Mouse (Mus musculus): ENCODE data around the gene Cd302. TPM values are rescaled to one million over a fixed set of nuclear protein-coding genes. Genes with fewer than 3 reads are reported as not detected.
A peak's percentile ranks its signal among the peaks of the same experiment; 100 is the strongest.

The Cd302 gene
- polyA plus RNA-seq, 1 experiment from 2014 or later, result 25.9 TPM

- 22% methylated on average over 2 of the region's 2 CpGs for WGBS
- H3K9me3 ChIP-seq, result no peaks in the 10 kb centered on the region
- peak overlapping the region; percentile 59; the same call in 1 of the 2 replicates for H3K27ac ChIP-seq
- H3K36me3 ChIP-seq, result peaks cover 71% of the 10 kb centered on the region
- H3K4me1 ChIP-seq, result no peaks in the 10 kb centered on the region
- no peaks in the 10 kb centered on the region for H3K27me3 ChIP-seq (ENCODE audit: insufficient read depth, poor library complexity, severe bottlenecking)
- no peak overlapping the region for H3K4me3 ChIP-seq
- peak; percentile 81 for DNase-seq (ENCODE audit: low spot score)
Observed at GRCm38 (mm10) chr2:60233147-60233546, 51.1 kb downstream of the Cd302 start.

DNA sequence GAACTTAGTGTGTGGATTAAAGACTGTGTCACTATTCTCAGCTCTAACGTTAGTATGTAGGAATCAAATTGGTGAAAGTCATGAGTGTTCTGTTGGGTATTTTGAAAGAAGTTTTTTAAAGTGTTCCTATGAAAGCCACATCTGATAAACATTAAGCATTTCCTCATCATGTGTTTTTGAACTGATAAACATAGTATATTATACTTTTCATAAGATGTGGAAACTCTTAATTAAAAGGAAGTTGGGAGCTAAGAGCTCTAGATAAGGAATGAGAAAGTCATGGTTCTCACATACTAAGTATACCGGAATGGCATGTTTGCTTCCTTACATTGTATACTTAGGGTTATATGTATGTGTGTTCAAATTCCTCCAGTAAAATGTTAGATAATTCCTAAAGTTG lies 53.9 kb downstream of the Cd302 start:
- H3K27me3 ChIP-seq (ENCODE audit: insufficient read depth, poor library complexity, severe bottlenecking), result no peaks in the 10 kb centered on the region
- no peaks in the 10 kb centered on the region for H3K9me3 ChIP-seq
- H3K4me1 ChIP-seq, result no peaks in the 10 kb centered on the region
- no peak for DNase-seq (ENCODE audit: low spot score)
- no peak overlapping the region for H3K27ac ChIP-seq
- 96% methylated on average over 2 of the region's 2 CpGs for whole genome bisulfite sequencing
- peaks cover 45% of the 10 kb centered on the region for H3K36me3 ChIP-seq
- no peak overlapping the region for H3K4me3 ChIP-seq

GRCm38 (mm10) chr2:60228470-60228869 lies 55.8 kb downstream of the Cd302 start:
- WGBS, result 77% methylated on average over 1 of the region's 1 CpGs
- no peaks in the 10 kb centered on the region for H3K4me1 ChIP-seq
- no peak for DNase-seq (ENCODE audit: low spot score)

DNA sequence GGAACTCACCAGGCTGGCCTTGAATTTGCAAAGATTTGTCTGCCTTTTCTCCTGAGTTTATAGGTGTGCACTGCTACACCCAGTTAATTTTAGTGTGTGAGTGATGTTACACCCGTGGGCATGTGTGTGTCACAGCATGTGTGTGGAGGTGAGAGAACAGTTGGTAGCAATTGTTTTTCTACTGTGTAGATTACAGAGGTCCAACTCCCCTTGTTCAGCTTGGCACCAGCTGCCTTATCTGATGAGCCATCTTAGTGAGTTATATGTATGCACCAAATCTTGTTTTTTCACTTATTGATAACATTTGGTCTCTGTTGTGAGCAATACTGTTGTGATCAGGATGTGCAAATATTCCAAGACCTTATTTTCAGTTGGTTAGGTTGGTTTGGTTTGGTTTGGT lies 60.8 kb downstream of the Cd302 start:
- WGBS, result 82% methylated on average over 1 of the region's 1 CpGs
- Histone ChIP-seq H3K27ac (no peak overlapping the region), H3K4me1 (no peaks in the 10 kb centered on the region), H3K9me3 (no peaks in the 10 kb centered on the region), H3K4me3 (no peak overlapping the region), H3K27me3 (ENCODE audit: insufficient read depth, poor library complexity, severe bottlenecking) (no peaks in the 10 kb centered on the region), H3K36me3 (no peaks in the 10 kb centered on the region)
- DNase-seq (ENCODE audit: low spot score), result no peak

More at GRCm38 (mm10) chr2:60228470-60228869, 55.8 kb downstream of the Cd302 start:
- Histone ChIP-seq H3K9me3 (no peaks in the 10 kb centered on the region), H3K27me3 (ENCODE audit: insufficient read depth, poor library complexity, severe bottlenecking) (no peaks in the 10 kb centered on the region), H3K27ac (no peak overlapping the region), H3K4me3 (no peak overlapping the region), H3K36me3 (peaks cover 30% of the 10 kb centered on the region)

- peaks cover 7% of the 10 kb centered on the region; the same call in 1 of the 2 replicates for H3K4me1 ChIP-seq
- no peak overlapping the region for H3K4me3 ChIP-seq
- no peak overlapping the region for H3K27ac ChIP-seq
- H3K27me3 ChIP-seq (ENCODE audit: insufficient read depth, poor library complexity, severe bottlenecking), result no peaks in the 10 kb centered on the region
- WGBS, result 99% methylated on average over 2 of the region's 2 CpGs
- DNase-seq (ENCODE audit: low spot score), result no peak
- no peaks in the 10 kb centered on the region for H3K36me3 ChIP-seq
- H3K9me3 ChIP-seq, result no peaks in the 10 kb centered on the region
Observed at GRCm38 (mm10) chr2:60221954-60222353, 62.3 kb downstream of the Cd302 start.

DNA sequence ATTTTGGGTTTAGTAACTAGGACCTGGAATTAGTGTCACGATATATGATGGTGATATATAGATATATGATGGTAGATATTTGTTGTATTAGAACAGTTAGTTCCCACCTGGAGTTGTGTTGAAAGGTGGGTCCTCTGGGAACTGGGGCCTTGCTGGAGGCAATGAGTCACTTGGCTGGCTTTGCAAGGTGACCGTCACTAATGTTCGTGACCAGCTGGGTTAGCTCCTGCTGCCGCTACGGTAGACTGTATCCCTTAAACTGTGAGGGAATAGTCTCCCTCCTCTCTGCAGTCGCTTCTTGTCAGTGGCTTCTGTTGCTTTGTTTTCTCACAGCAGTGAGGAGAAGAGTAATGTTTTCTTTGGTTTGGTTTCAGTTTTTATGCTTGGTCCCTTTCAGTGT lies 63.1 kb downstream of the Cd302 start:
- H3K27me3 ChIP-seq (ENCODE audit: insufficient read depth, poor library complexity, severe bottlenecking), result no peaks in the 10 kb centered on the region
- 66% methylated on average over 6 of the region's 6 CpGs for WGBS

GRCm38 (mm10) chr2:60217620-60218019 lies 66.7 kb downstream of the Cd302 start:
- peaks cover 21% of the 10 kb centered on the region for H3K4me1 ChIP-seq

More for the DNA sequence above, 63.1 kb downstream of the Cd302 start:
- no peak for DNase-seq (ENCODE audit: low spot score)
- H3K9me3 ChIP-seq, result no peaks in the 10 kb centered on the region
- peaks cover 5% of the 10 kb centered on the region; the same call in 1 of the 2 replicates for H3K36me3 ChIP-seq
- H3K4me1 ChIP-seq, result peaks cover 12% of the 10 kb centered on the region; the same call in 1 of the 2 replicates
- H3K4me3 ChIP-seq, result no peak overlapping the region
- no peak overlapping the region for H3K27ac ChIP-seq

GRCm38 (mm10) chr2:60216547-60217153 lies 67.6 kb downstream of the Cd302 start:
- peaks cover 26% of the 10 kb centered on the region for H3K4me1 ChIP-seq
- H3K4me3 ChIP-seq, result no peak overlapping the region
- no peaks in the 10 kb centered on the region for H3K9me3 ChIP-seq
- 87% methylated on average over 4 of the region's 4 CpGs for WGBS
- H3K36me3 ChIP-seq, result peaks cover 25% of the 10 kb centered on the region
- H3K27ac ChIP-seq, result no peak overlapping the region
- no peak for DNase-seq (ENCODE audit: low spot score)
- H3K27me3 ChIP-seq (ENCODE audit: insufficient read depth, poor library complexity, severe bottlenecking), result no peaks in the 10 kb centered on the region

More at GRCm38 (mm10) chr2:60217620-60218019, 66.7 kb downstream of the Cd302 start:
- WGBS, result 82% methylated on average over 6 of the region's 6 CpGs
- no peaks in the 10 kb centered on the region for H3K27me3 ChIP-seq (ENCODE audit: insufficient read depth, poor library complexity, severe bottlenecking)
- H3K9me3 ChIP-seq, result no peaks in the 10 kb centered on the region
- peaks cover 22% of the 10 kb centered on the region for H3K36me3 ChIP-seq
- no peak overlapping the region for H3K27ac ChIP-seq
- H3K4me3 ChIP-seq, result no peak overlapping the region
- DNase-seq (ENCODE audit: low spot score), result no peak

- H3K4me1 ChIP-seq, result peaks cover 35% of the 10 kb centered on the region
- DNase-seq (ENCODE audit: low spot score), result no peak
- no peak overlapping the region for H3K4me3 ChIP-seq
- no peaks in the 10 kb centered on the region for H3K9me3 ChIP-seq
- peaks cover 27% of the 10 kb centered on the region for H3K36me3 ChIP-seq
- no peak overlapping the region for H3K27ac ChIP-seq
- no peaks in the 10 kb centered on the region for H3K27me3 ChIP-seq (ENCODE audit: insufficient read depth, poor library complexity, severe bottlenecking)
- 92% methylated on average over 2 of the region's 2 CpGs for WGBS
Observed at GRCm38 (mm10) chr2:60214683-60215082, 69.6 kb downstream of the Cd302 start.

DNA sequence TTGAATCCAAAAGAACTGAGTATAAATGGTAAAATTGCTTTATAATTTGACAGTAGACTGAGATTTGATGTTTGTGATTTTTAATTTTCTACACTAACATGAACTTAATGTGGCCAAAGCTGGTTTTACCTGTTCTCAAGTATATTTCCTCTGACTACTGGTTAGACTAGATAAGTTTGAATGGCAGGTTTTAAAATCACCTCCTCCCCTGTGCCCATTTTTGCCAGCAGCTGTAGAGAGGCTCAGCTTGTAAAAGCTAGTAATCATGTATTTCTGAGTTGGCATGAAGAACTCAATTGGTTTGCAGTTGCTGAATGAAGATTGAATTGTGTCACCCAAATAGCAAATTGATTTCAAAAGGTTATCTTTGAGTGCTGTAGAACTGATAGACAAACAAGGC lies 71.8 kb downstream of the Cd302 start:
- no peak for DNase-seq (ENCODE audit: low spot score)
- Histone ChIP-seq H3K27ac (no peak overlapping the region), H3K27me3 (ENCODE audit: insufficient read depth, poor library complexity, severe bottlenecking) (no peaks in the 10 kb centered on the region), H3K36me3 (peaks cover 27% of the 10 kb centered on the region), H3K9me3 (no peaks in the 10 kb centered on the region), H3K4me1 (peaks cover 39% of the 10 kb centered on the region), H3K4me3 (no peak overlapping the region)

DNA sequence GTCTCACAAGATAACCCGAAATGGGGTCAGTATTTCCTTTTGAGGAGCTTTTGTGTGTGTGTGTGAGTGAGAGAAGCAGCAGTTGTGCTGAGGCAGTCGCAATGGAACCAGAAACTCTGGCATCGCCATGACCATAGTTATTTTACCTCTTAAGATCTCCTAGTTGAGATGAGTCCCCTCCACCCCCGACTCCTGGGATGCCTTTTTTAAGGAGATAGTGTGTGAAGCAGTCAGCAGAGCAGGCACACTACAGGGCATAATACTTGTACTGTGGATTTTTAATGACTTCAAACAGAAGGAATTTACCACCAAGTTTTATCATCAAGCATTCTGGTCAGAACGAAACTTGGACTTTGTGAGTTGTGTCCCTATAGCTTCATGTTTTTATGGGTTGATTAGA lies 73.5 kb downstream of the Cd302 start:
- DNase-seq (ENCODE audit: low spot score), result no peak
- peaks cover 30% of the 10 kb centered on the region for H3K4me1 ChIP-seq
- peak overlapping the region; percentile 100 for H3K27ac ChIP-seq

DNA sequence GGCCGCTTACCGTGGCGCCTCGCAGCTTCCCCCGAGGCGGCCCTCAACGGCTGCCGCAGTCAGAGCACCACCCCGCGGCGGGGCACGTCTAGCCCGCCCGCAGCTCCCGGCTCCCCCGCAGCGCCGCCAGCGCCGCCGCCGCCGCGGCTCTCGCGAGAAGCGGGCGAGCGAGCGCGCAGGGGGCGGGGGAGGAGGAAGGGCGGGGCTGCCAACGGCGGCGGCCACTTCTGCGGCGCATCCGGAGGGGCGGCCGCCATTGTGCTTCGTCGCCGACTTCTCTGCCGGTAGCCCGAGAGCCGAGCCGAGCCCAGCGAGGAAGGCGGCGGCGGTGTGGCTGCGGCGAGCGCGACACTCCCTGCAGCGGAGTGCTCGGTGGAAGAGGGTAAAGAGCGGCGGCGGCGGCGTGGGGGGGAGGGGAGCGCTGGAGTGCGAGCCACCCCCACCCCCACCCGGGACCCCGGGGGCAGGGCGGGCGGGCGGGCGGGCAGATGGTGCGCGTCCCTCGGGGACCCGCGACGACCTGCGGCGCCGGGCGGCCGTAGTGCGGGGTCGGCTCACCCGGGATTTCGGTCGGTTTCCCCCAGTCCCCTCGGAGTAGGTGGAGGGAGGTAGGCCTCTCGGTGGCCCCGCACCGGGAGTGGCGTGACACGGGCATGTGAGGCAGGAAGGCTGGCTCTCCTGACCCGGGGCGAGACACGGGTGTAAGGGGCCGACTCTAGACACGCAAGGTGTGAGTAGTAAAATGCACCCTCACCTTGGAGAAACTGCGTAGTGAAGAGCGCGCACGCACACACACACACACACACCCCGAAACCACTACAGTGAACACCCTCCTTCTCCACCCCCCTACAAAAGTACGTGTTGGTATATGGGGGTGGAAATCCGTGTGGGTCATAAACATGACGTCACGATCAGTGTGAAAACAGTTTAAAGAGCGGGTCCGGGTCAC lies 74.3 kb downstream of the Cd302 start, which contains the start of the genes Baz2b and March7:
Gene Baz2b, minus strand, starts transcription at position 137 of the 949 bp plus-strand sequence.
Gene March7, plus strand, starts transcription at position 185 of the 949 bp plus-strand sequence.
- H3K27me3 ChIP-seq (ENCODE audit: insufficient read depth, poor library complexity, severe bottlenecking), result no peaks in the 10 kb centered on the region
- peak; percentile 87 for DNase-seq (ENCODE audit: low spot score)
- H3K36me3 ChIP-seq, result peaks cover 32% of the 10 kb centered on the region
- H3K4me1 ChIP-seq, result peaks cover 26% of the 10 kb centered on the region
- H3K27ac ChIP-seq, result peak within 1 kb of the TSS; percentile 100
- H3K9me3 ChIP-seq, result no peaks in the 10 kb centered on the region
- peak within 1 kb of the TSS; percentile 99 for H3K4me3 ChIP-seq
- 4% methylated on average over 92 of the region's 109 CpGs for WGBS

More for the DNA sequence above, 73.5 kb downstream of the Cd302 start:
- WGBS, result 9% methylated on average over 5 of the region's 5 CpGs
- Histone ChIP-seq H3K36me3 (peaks cover 28% of the 10 kb centered on the region), H3K27me3 (ENCODE audit: insufficient read depth, poor library complexity, severe bottlenecking) (no peaks in the 10 kb centered on the region), H3K9me3 (no peaks in the 10 kb centered on the region), H3K4me3 (peak overlapping the region; percentile 99)

GRCm38 (mm10) chr2:60209122-60209611 lies 75.1 kb downstream of the Cd302 start:
- no peaks in the 10 kb centered on the region for H3K9me3 ChIP-seq
- DNase-seq (ENCODE audit: low spot score), result peak; percentile 80
- H3K4me3 ChIP-seq, result peak overlapping the region; percentile 99
- H3K27ac ChIP-seq, result peak overlapping the region; percentile 100
- no peaks in the 10 kb centered on the region for H3K27me3 ChIP-seq (ENCODE audit: insufficient read depth, poor library complexity, severe bottlenecking)
- peaks cover 23% of the 10 kb centered on the region for H3K4me1 ChIP-seq
- 0% methylated on average over 34 of the region's 35 CpGs for WGBS
- H3K36me3 ChIP-seq, result peaks cover 32% of the 10 kb centered on the region
